Mouse (Mus musculus): ENCODE measurements at regions not wholly inside any gene's neighbourhood (a gene's known extent, or its start where the extent isn't known, plus 50 kb on each side); places are given as distances from the start of the nearest gene placed in this dataset.

- TF ChIP-seq EP300 (IDR thresholded peaks at IDR 0.05; ENCODE audit: low read depth in 1 of 2, low read length in 2 of 2) (no peak), JUND (IDR thresholded peaks at IDR 0.05; ENCODE audit: low read depth, low read length) (no peak)
Observed at GRCm38 (mm10) chr5:64438446-64439134, 282.5 kb downstream of the Tbc1d1 start.

All from MEL (cell line).